Mouse (Mus musculus): Measurements from ENCODE around the gene Ccdc9b. TPM values are rescaled to one million over a fixed set of nuclear protein-coding genes. Genes with fewer than 3 reads are reported as not detected.

Ccdc9b gene
- polyA plus RNA-seq, 1 experiment from 2014 or later = 1.2 TPM

DNA sequence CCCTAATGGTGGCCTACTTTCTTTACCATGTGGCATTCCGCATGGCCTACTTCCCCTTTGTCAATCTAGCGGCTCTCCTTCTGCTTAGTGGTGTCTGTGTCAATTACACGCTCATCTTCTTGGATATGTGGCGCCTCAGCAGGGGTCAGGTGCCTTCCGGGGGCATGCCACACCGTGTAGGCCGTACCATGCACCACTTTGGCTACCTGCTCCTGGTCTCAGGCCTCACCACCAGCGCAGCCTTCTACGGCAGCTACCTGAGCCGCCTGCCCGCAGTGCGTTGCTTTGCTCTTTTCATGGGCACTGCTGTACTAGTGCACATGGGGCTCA, 27.7 kb upstream of the Ccdc9b start:
- H3K27ac ChIP-seq = no peak overlapping the region
- H3K4me2 ChIP-seq = peak overlapping the region; percentile 26; the same call in 1 of the 2 replicates
- no peaks in the 10 kb centered on the region for H3K9me3 ChIP-seq
- ATAC-seq (ENCODE audit: low FRiP score) = no peak; the same call in 1 of the 2 replicates
- no peak overlapping the region for H3K9ac ChIP-seq
- WGBS = 53% methylated on average over 12 of the region's 12 CpGs
- peaks cover 10% of the 10 kb centered on the region; the same call in 1 of the 2 replicates for H3K4me1 ChIP-seq (replicated peaks)
- peaks cover 50% of the 10 kb centered on the region for H3K27me3 ChIP-seq
- H3K4me3 ChIP-seq = no peak overlapping the region; the same call in 1 of the 2 replicates
- peaks cover 88% of the 10 kb centered on the region for H3K36me3 ChIP-seq

DNA sequence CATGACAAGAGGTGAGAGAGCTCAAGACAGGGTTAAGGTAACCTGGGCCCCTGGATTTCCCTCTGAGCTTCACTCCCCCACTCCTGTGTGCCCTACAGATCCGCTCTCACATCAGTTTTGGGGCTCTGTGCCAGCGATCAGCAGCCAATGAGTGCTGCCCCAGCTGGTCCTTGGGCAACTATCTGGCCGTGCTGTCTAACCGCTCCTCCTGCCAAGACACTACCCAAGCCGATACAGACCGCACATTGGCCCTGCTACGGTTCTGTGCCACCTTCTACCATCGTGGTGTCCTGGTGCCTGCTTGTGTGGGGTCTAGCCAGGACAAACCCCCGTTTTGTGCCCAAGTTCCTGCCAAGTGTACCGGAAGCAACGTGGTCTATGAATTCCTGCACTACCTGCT, 27.0 kb upstream of the Ccdc9b start:
- no peaks in the 10 kb centered on the region for H3K9me3 ChIP-seq
- no peak for ATAC-seq (ENCODE audit: low FRiP score)
- no peak overlapping the region for H3K4me2 ChIP-seq
- H3K36me3 ChIP-seq = peaks cover 91% of the 10 kb centered on the region
- H3K4me3 ChIP-seq = no peak overlapping the region
- H3K4me1 ChIP-seq (replicated peaks) = peaks cover 10% of the 10 kb centered on the region; the same call in 1 of the 2 replicates
- H3K9ac ChIP-seq = no peak overlapping the region
- H3K27me3 ChIP-seq = peaks cover 50% of the 10 kb centered on the region
- 83% methylated on average over 11 of the region's 11 CpGs for WGBS
- H3K27ac ChIP-seq = no peak overlapping the region

DNA sequence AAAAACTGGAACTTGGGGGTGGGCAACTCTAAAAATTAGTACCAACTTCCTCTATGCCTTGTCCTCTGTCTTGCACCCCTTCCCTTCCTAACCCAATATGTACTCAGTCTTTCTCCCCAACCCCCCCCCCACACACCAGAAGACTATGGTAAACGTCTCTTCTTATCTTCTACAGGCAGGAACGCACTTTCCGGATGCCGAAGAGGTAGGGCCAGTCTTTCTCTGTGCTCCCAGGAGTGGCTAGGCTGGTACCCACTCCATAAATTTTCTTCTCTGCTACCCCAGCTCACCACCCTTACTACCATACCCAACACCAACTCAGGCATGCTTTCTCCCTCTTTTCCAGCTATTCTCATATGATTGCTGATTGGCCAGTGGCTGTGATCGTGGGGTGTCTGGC, 24.1 kb upstream of the Ccdc9b start:
- H3K9ac ChIP-seq = no peak overlapping the region
- H3K4me1 ChIP-seq (replicated peaks) = peaks cover 10% of the 10 kb centered on the region; the same call in 1 of the 2 replicates
- H3K4me2 ChIP-seq = no peak overlapping the region
- ATAC-seq (ENCODE audit: low FRiP score) = no peak
- no peaks in the 10 kb centered on the region for H3K9me3 ChIP-seq
- no peak overlapping the region for H3K4me3 ChIP-seq
- WGBS = 86% methylated on average over 5 of the region's 5 CpGs
- peaks cover 62% of the 10 kb centered on the region for H3K36me3 ChIP-seq
- H3K27ac ChIP-seq = no peak overlapping the region
- H3K27me3 ChIP-seq = peaks cover 40% of the 10 kb centered on the region

DNA sequence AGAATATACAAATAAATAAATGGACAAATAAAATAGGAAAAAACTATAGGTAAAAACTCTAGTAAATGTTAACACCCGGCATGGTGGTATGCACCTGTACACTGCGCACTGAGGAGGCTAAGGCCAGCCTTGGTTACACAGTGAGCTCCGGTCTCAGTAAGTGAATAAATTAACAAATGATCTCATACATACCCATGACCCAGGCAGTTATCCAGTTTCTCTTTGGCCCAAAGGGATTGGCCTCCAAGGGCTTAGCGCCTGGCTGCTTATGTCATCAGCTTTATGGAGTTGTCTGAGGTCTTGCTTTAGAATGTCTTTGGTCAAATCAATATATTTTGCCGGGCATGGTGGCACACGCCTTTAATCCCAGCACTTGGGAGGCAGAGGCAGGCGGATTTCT, 21.2 kb upstream of the Ccdc9b start:
- peaks cover 35% of the 10 kb centered on the region for H3K36me3 ChIP-seq
- WGBS = 93% methylated on average over 7 of the region's 7 CpGs
- H3K27ac ChIP-seq = no peak overlapping the region
- no peak for ATAC-seq (ENCODE audit: low FRiP score)
- H3K4me3 ChIP-seq = no peak overlapping the region
- no peaks in the 10 kb centered on the region for H3K9me3 ChIP-seq
- H3K9ac ChIP-seq = no peak overlapping the region
- no peak overlapping the region for H3K4me2 ChIP-seq
- H3K4me1 ChIP-seq (replicated peaks) = peaks cover 23% of the 10 kb centered on the region
- H3K27me3 ChIP-seq = peaks cover 24% of the 10 kb centered on the region

DNA sequence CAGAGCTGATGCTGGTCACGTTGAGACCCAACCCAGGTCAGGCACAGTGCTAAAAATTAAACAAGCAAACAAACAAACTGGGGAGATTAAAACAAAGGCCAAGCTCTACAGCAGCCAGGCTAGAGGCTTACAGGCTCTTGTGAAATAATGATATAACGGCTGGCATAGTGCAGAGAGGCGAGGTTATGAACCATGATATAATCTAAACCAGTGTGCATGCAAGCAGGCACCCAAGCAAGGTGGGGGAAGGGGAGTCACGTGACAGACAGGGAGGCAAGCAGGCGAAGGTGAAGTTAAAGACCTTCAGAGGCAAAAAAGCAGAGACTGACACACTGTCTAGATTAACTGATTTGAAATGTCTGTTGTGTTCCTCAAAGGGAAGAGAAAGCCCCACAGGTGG, 20.6 kb upstream of the Ccdc9b start:
- peaks cover 31% of the 10 kb centered on the region for H3K36me3 ChIP-seq
- 69% methylated on average over 5 of the region's 5 CpGs for WGBS
- H3K27ac ChIP-seq = no peak overlapping the region
- no peak for ATAC-seq (ENCODE audit: low FRiP score)
- H3K9me3 ChIP-seq = no peaks in the 10 kb centered on the region
- H3K4me2 ChIP-seq = no peak overlapping the region
- no peak overlapping the region for H3K9ac ChIP-seq
- no peak overlapping the region for H3K4me3 ChIP-seq
- H3K4me1 ChIP-seq (replicated peaks) = peaks cover 23% of the 10 kb centered on the region
- H3K27me3 ChIP-seq = peaks cover 23% of the 10 kb centered on the region

DNA sequence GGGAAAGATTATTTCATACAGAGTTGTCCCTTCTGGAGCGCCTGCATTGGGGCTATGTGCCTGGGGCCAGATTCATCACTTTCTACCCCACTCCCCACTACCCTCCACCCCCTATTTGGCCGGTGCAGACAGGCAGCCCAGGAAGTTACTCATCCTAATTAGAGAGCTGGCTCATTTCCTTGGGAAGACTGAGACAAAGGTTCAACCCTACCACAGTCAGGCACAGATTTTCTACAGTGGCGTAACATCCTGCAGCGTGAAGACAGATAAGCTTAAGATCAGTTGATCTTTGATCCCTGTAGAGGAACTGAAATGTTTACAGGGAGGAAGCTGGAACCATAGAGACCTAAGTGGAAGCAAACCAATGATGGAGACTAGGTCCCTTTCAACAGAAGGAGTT, 19.8 kb upstream of the Ccdc9b start:
- Histone ChIP-seq H3K9ac (no peak overlapping the region), H3K9me3 (no peaks in the 10 kb centered on the region), H3K36me3 (peaks cover 24% of the 10 kb centered on the region), H3K27me3 (peaks cover 16% of the 10 kb centered on the region), H3K4me1 (replicated peaks) (peaks cover 23% of the 10 kb centered on the region), H3K27ac (no peak overlapping the region), H3K4me3 (no peak overlapping the region), H3K4me2 (no peak overlapping the region)
- 80% methylated on average over 4 of the region's 4 CpGs for WGBS
- ATAC-seq (ENCODE audit: low FRiP score) = no peak

DNA sequence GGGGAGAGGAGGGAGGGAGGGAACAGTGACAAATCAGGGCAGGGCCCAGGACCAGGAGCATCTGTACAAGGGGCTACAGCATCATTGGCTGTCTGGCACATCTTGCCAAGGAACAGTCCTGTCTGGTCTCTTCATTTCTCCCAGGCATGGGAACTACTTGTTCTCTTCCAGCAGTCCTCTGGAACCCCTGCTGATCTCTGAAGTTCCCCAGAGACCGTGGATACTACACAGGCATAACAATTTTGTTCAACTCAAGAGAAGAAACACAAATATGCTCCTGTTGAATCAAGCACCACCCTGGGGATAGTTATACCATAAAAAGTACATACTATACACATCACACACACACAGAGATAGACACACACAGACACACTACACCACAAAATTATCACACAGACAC, 18.7 kb upstream of the Ccdc9b start:
- Histone ChIP-seq H3K9ac (peak overlapping the region; percentile 81; the same call in 1 of the 2 replicates), H3K9me3 (no peaks in the 10 kb centered on the region), H3K27me3 (0 out of 2 replicates have a peak, but pooled peaks cover 5% of the 10 kb centered on the region), H3K4me3 (peak overlapping the region; percentile 55; the same call in 1 of the 2 replicates), H3K36me3 (peaks cover 12% of the 10 kb centered on the region), H3K4me2 (peak overlapping the region; percentile 71), H3K4me1 (replicated peaks) (peaks cover 24% of the 10 kb centered on the region), H3K27ac (0 out of 2 replicates have a peak overlapping the region, but pooled peaks have one; percentile 35)
- WGBS = 40% methylated on average over 1 of the region's 1 CpGs
- ATAC-seq (ENCODE audit: low FRiP score) = no peak

DNA sequence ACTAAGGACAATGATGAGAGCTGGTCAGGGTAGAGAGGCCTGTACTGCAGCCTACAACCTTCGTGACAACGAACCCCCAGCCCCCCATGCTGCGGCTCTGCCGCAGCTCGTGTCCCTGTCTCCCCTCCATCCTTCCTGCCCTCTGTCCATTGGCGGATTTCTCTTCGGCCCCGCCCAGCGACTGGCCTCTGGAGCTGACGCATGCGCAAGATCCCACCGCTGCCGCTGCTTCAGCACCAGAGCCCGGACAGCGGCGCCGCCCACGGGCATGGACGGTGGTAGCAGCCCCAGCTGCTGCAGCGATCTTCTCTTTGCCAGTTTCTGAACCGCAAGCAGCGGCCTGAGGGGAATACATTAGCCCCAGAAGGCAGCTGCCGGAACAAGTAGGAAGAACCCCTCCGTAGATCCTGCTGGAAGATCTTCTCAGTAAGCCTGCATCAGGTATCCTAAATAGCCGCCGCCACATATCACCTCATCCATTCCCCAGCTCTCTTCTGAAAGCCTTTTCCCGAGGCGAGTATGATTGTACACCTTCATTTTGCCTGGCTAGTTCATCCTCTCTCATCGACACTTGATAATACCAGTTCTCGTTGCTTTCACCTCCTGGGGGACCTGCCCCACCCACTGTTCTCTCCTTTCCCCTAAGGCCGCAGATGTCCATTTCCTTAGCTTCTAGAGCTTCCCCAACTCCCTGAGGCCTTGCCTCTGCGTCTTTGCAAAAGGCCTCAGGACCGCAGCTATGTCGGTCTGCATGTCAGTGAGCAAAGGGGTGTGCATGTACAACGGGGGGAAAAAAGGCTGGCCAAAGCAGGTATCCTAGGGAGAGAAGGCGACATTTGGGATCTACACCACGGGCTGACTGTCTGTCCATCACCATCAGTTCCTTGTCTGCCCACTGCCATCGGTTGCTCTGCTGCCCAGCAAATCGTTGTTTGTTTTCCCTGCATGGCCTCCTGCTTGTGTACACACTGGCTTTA, 17.3 kb upstream of the Ccdc9b start, which contains the start of gene Disp2:
Gene Disp2, plus strand, starts transcription at position 216 of the 977 bp plus-strand sequence.
- H3K36me3 ChIP-seq = no peaks in the 10 kb centered on the region
- H3K4me2 ChIP-seq = peak within 1 kb of the TSS; percentile 71
- no peaks in the 10 kb centered on the region for H3K27me3 ChIP-seq
- H3K4me1 ChIP-seq (replicated peaks) = peaks cover 34% of the 10 kb centered on the region
- no peaks in the 10 kb centered on the region for H3K9me3 ChIP-seq
- ATAC-seq (ENCODE audit: low FRiP score) = peak; percentile 95
- peak within 1 kb of the TSS; percentile 81 for H3K9ac ChIP-seq
- H3K4me3 ChIP-seq = peak within 1 kb of the TSS; percentile 55
- 11% methylated on average over 39 of the region's 39 CpGs for WGBS
- peak within 1 kb of the TSS; percentile 91 for H3K27ac ChIP-seq

DNA sequence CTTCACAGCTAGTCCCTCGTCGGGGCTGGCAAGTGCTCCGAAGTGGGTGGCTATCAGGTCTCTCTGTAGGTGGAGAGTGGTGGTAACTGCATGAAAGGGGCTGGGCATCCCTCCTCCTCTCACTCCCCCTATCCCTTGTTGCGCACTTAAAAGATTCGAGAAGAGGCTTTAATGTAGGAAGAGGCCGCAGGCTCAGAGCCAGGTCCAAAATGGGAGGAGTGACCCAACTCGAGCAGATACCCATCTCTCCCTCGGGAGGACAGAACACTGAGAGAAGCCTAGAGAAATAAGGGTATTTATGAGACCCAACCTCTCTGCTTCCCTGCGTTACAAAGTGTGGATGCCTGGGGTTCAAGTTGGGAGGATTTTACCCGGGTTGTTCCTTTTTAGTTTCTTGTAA, 16.6 kb upstream of the Ccdc9b start:
- WGBS = 7% methylated on average over 10 of the region's 10 CpGs
- peak; percentile 44 for ATAC-seq (ENCODE audit: low FRiP score)
- peak overlapping the region; percentile 81 for H3K9ac ChIP-seq

DNA sequence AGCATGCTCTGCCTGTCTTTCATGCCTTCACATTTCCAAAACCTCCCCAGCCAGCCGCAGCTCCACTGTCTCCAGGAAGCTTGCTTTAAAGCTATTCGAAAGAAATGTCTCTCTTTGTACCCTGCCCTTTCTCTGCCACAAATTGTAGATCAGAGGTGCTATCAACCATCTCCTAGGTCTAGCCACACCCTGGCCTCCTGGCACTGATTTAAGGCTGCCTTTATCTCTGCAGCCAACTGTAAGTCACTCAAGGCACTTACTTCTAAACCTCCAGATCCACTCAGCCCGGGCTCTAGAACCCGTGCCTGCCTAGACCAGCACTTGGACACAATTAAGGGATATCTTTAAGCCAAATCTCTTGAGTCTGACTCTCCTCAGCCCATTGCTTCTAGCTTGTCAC, 16.0 kb upstream of the Ccdc9b start:
- ATAC-seq (ENCODE audit: low FRiP score) = no peak

More for the DNA sequence above, 16.6 kb upstream of the Ccdc9b start:
- Histone ChIP-seq H3K27ac (peak overlapping the region; percentile 91), H3K4me2 (peak overlapping the region; percentile 71), H3K4me1 (replicated peaks) (peaks cover 34% of the 10 kb centered on the region), H3K4me3 (peak overlapping the region; percentile 55), H3K27me3 (no peaks in the 10 kb centered on the region), H3K9me3 (no peaks in the 10 kb centered on the region), H3K36me3 (no peaks in the 10 kb centered on the region)

DNA sequence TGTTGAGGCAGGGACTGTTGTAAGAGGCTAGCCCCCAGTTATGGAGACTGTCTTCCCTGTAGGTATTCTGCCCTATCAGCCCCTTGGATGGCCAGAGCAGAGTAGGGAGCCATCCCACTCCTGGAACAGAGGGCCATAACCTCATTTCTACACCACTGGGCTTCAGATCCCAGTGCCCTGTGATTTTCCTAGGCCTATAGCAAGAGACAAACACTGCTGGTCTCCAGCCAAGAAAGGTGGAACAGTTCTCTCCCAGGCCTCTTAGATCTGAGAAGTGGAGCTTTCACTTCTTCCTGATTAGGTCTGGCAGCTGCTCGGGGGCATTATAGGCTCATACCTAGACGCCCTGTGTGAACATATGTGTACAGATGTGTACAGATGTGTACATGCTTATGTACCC, 13.8 kb upstream of the Ccdc9b start:
- H3K4me2 ChIP-seq = no peak overlapping the region
- no peak overlapping the region for H3K9ac ChIP-seq
- H3K4me3 ChIP-seq = no peak overlapping the region
- H3K27me3 ChIP-seq = 0 out of 2 replicates have a peak, but pooled peaks cover 3% of the 10 kb centered on the region
- WGBS = 88% methylated on average over 2 of the region's 2 CpGs
- H3K36me3 ChIP-seq = no peaks in the 10 kb centered on the region
- H3K4me1 ChIP-seq (replicated peaks) = peaks cover 32% of the 10 kb centered on the region
- ATAC-seq (ENCODE audit: low FRiP score) = no peak
- H3K9me3 ChIP-seq = no peaks in the 10 kb centered on the region
- peak overlapping the region; percentile 40; the same call in 1 of the 2 replicates for H3K27ac ChIP-seq

More for the DNA sequence above, 16.0 kb upstream of the Ccdc9b start:
- WGBS = 83% methylated on average over 4 of the region's 4 CpGs
- Histone ChIP-seq H3K4me2 (no peak overlapping the region), H3K9me3 (no peaks in the 10 kb centered on the region), H3K9ac (no peak overlapping the region), H3K4me3 (no peak overlapping the region), H3K36me3 (no peaks in the 10 kb centered on the region), H3K4me1 (replicated peaks) (peaks cover 34% of the 10 kb centered on the region), H3K27me3 (no peaks in the 10 kb centered on the region), H3K27ac (no peak overlapping the region)

DNA sequence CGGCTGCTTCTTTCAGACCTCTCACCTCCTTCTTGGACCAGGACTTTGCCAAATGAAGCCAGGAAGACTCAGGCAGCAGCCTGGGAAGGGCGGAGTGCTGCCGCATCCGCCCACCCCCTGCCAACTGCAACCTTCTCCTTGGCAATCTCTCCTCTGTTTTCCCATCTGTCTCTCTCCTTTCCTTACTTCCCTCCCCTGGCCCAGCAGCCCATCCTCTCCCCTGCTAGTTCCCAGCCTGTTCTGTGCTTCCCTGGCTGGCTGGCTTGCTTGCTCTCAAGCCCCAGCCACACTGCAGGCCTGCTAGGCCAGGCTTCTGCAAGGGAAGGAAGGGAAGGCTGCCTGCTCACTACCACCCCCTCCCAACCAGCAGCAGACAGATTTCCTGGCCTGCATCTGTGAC, 13.4 kb upstream of the Ccdc9b start:
- 73% methylated on average over 4 of the region's 4 CpGs for WGBS
- ATAC-seq (ENCODE audit: low FRiP score) = no peak

More for the DNA sequence above, 13.4 kb upstream of the Ccdc9b start:
- Histone ChIP-seq H3K4me1 (replicated peaks) (peaks cover 28% of the 10 kb centered on the region), H3K4me2 (no peak overlapping the region), H3K27ac (peak overlapping the region; percentile 40; the same call in 1 of the 2 replicates), H3K27me3 (0 out of 2 replicates have a peak, but pooled peaks cover 3% of the 10 kb centered on the region), H3K4me3 (no peak overlapping the region), H3K36me3 (no peaks in the 10 kb centered on the region), H3K9ac (no peak overlapping the region), H3K9me3 (no peaks in the 10 kb centered on the region)

Data from hindbrain, embryonic 13.5 days (tissue).